Mouse (Mus musculus) CH12.LX (cell line): ENCODE measurements around the gene Smpd3.

Source experiments
- CHD1 ChIP-seq: IDR thresholded peaks from 2 replicates; pipeline ENCODE4 v1.6.1; 2012; ENCODE audit warnings: low read depth, low read length, improper control_type of control experiment, inconsistent platforms
- CTCF ChIP-seq, 2 experiments: IDR thresholded peaks in 1 of 2; conservative IDR thresholded peaks in 1 of 2; 2 replicates each; pipeline ENCODE4 v1.5.1; 2011 to 2012; ENCODE audit warnings: low read depth in 2 of 2, low read length in 2 of 2, improper control_type of control experiment in 1 of 2, inconsistent platforms in 1 of 2, mild to moderate bottlenecking in 1 of 2, moderate library complexity in 1 of 2
- EP300 ChIP-seq: IDR thresholded peaks from 2 replicates; pipeline ENCODE4 v1.6.1; 2011; ENCODE audit warnings: low read length, improper control_type of control experiment
- GABPA ChIP-seq: IDR thresholded peaks from 2 replicates; pipeline ENCODE4 v1.6.1; 2012; ENCODE audit warnings: low read depth, low read length, improper control_type of control experiment, inconsistent platforms; ENCODE audit not compliant: insufficient replicate concordance
- HCFC1 ChIP-seq: IDR thresholded peaks from 2 replicates; pipeline ENCODE4 v1.6.1; 2012; ENCODE audit warnings: low read depth, mild to moderate bottlenecking, inconsistent platforms, low read length, improper control_type of control experiment
- JUND ChIP-seq: conservative IDR thresholded peaks from 2 replicates; pipeline ENCODE4 v1.6.1; 2011; ENCODE audit warnings: low read depth, low read length, improper control_type of control experiment
- MAX ChIP-seq: IDR thresholded peaks from 2 replicates; pipeline ENCODE4 v1.6.1; 2011; ENCODE audit warnings: low read length, improper control_type of control experiment
- POLR2A ChIP-seq: IDR thresholded peaks from 2 replicates; pipeline ENCODE4 v1.6.1; 2011; ENCODE audit warnings: low read depth, mild to moderate bottlenecking, improper control_type of control experiment, low read length
- TBP ChIP-seq: conservative IDR thresholded peaks from 2 replicates; pipeline ENCODE4 v1.6.1; 2011; ENCODE audit warnings: low read depth, low read length, improper control_type of control experiment
- UBTF ChIP-seq: IDR thresholded peaks from 2 replicates; pipeline ENCODE4 v1.6.1; 2012; ENCODE audit warnings: low read depth, mild to moderate bottlenecking, inconsistent platforms, low read length, improper control_type of control experiment, moderate library complexity

DNA sequence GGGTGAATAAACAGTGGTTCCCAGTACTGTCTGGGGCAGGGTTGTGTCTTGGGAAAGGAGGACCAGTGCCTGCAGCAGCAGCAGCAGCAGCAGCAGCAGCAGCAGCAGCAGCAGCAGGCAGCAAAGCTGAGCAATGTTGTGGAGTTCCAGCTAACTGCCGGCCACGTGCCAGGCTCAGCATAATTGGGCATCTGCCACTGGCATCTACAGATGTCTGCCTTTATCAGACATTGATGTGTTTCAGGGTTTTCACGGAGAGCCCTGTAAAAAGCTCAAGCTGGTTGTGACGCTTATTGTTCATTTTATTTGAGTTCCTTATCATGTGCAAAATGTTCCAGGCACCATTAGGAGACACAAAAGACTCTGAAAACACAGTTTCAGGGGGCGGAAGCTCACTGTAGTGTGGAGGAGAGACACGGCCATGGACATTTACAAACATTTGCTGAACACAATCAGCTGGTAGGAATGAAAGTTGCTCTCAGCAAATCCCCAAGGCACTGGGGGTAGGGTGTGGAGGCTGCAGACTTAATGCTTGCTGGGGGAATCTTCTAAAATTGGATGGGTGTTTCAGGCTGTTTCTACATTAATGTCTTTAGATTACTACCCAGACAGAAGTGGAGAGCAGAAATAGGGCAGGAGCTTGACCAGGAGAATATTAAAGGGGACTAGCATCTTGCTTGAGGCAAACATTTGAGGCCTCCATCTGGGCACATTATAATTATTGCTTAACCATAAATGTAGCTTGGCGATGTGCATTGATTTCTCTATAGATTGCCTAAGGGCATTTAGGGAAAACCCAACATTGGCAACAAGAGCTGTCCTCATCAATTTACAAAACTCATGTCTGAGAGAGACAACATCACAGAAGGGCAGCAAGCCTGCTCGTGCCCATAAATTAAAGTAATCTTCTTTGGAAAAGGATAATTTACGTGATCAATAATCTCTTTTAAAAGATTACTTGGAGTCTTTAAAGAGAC lies 36.8 kb downstream of the Smpd3 start:
- TF ChIP-seq TBP (no peak), CTCF (conservative IDR thresholded peaks at IDR 0.05 in 1 of 2, IDR thresholded peaks at IDR 0.05 in 1 of 2; ENCODE audit: low read depth in 2 of 2, low read length in 2 of 2) (no peak), CHD1 (no peak), JUND (no peak), MAX (no peak), GABPA (no peak), HCFC1 (no peak), EP300 (no peak), UBTF (no peak), POLR2A (no peak)
